Mouse (Mus musculus) bone marrow macrophage, adult 2 months (primary cell): Measurements from ENCODE around the gene B3galt4. TPM values are rescaled to one million over a fixed set of nuclear protein-coding genes. Genes with fewer than 3 reads are reported as not detected.

ENCODE experiments used
- H3K27ac ChIP-seq: 2 replicates; pipeline ENCODE4 v1.5.1; 2012; ENCODE audit warnings: low read depth, low read length; ENCODE audit not compliant: insufficient read depth
- H3K4me1 ChIP-seq: 2 replicates; pipeline ENCODE4 v1.6.1; 2012; ENCODE audit warnings: low read length; ENCODE audit not compliant: control insufficient read depth, insufficient read depth
- H3K4me3 ChIP-seq: 2 replicates; pipeline ENCODE4 v1.5.1; 2012; ENCODE audit warnings: mild to moderate bottlenecking, low read length, moderate library complexity; ENCODE audit not compliant: insufficient read depth
- CTCF ChIP-seq: IDR thresholded peaks from 2 replicates; pipeline ENCODE4 v1.5.1; 2012; ENCODE audit warnings: low read depth, mild to moderate bottlenecking, low read length, moderate library complexity
- POLR2A ChIP-seq: IDR thresholded peaks from 2 replicates; pipeline ENCODE4 v1.6.1; 2012; ENCODE audit warnings: mild to moderate bottlenecking, low read depth, low read length, borderline replicate concordance
- polyA plus RNA-seq: library from polyadenylated mRNA; stranded (reverse); fragments of >200 nt; gene quantifications from 2 replicates; pipeline ENCODE4 v1.2.4, GENCODE M21; 2012; ENCODE audit not compliant: missing spikeins, insufficient read depth, insufficient read length

The B3galt4 gene
- polyA plus RNA-seq, 1 experiment, result 8.7 TPM

DNA sequence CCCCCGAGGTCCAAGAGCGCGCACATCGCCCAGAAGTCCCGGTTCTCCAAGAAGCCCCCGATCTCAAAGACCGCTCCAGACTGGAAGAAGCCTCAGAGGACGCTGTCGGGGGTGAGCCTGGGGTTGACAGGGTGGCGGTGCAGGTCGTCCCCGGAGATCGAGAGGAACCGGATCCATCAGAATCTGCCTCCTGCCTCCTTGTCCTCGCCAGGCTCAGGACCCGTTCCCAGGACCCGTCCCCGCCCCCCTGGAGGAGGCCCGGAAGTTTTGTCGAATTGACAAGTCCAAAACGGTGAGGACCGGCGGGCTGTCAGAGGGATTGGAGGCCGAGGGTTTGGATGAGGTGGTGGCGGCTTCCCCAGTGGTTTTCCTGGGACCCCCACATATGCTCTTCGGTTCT lies 10.3 kb downstream of the B3galt4 start:
- TF ChIP-seq POLR2A, result no peak
- TF ChIP-seq CTCF, result no peak
- Histone ChIP-seq H3K4me1 (peaks cover 9% of the 10 kb centered on the region; the same call in 1 of the 2 replicates), H3K4me3 (peak overlapping the region; percentile 89), H3K27ac (no peak overlapping the region)

DNA sequence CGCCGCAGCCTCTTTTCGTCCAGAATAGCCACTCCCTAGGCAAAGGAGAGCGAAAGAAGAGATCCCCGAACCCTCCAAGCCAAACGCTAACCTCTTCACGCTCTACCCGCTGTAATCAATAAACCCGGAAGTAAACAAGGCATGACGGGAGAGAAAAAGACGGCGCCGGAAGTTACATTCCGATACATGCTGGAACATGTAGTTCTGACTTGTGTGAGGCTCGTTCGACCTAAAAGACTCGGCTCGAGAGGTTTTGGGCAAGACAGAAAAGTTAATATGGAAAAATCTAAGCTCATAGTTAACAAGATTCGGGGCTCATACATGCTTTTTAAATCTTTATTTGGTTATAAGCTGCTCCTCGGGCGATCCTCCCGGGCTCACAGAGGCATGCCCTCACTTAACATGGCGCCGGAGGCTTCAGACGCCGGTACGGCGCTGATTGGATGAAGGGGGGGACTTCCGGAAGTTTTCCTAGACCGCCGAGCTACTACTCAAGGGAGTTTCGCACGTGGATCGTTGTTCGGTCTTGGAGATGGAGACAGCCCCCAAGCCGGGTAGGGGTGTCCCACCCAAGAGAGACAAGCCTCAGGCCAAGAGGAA lies 11.0 kb downstream of the B3galt4 start, which contains the start of the genes Pfdn6 and Wdr46:
Gene Pfdn6 (minus strand): TSS at position 138 of the 600 bp plus-strand sequence.
Gene Wdr46 (plus strand): TSS at position 455 of the 600 bp plus-strand sequence.
- H3K27ac ChIP-seq, result peak within 1 kb of the TSS; percentile 76
- TF ChIP-seq CTCF (no peak), POLR2A (no peak)
- peak within 1 kb of the TSS; percentile 89 for H3K4me3 ChIP-seq
- peaks cover 9% of the 10 kb centered on the region; the same call in 1 of the 2 replicates for H3K4me1 ChIP-seq

DNA sequence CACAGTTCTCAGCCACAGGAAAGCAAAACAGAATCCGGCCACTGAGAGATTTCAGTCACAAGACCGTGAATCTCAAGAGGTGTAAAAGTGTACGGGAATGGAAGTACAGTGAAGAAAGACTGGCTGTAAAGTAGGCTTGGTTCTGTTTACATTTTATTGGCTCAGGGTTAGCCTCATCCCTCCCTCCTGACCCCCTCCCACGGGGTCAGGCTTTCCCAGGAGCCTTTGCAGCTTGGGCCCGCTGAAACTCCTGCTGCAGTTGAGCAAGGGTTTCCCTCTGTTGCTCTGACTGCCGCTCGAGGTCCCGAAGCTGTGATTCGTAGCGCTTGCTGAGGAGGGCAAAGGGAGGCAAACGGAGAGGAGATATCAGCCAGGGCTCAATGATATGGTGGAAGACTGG lies 12.5 kb downstream of the B3galt4 start:
- no peak for TF ChIP-seq POLR2A
- no peak for TF ChIP-seq CTCF
- Histone ChIP-seq H3K4me3 (peak overlapping the region; percentile 89), H3K4me1 (peaks cover 9% of the 10 kb centered on the region; the same call in 1 of the 2 replicates), H3K27ac (no peak overlapping the region)

DNA sequence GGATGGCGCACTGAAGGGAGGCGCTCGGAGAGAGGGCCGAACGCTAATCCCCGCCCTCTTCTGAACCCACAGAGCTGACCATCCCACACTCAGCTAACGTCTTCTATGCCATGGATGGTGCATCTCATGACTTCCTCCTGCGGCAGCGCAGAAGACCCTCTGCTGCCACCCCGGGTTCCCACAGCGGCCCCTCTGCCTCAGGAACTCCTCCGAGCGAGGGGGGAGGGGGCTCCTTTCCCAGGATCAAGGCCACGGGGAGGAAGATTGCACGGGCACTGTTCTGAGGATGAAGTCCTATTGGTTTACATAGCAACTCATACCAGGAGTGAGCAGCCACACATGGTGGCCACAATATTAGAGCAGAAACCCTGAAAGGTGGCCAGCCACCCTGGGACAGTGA lies 14.3 kb downstream of the B3galt4 start:
- no peak overlapping the region for H3K27ac ChIP-seq
- peaks cover 13% of the 10 kb centered on the region for H3K4me1 ChIP-seq
- TF ChIP-seq CTCF, result no peak
- TF ChIP-seq POLR2A, result no peak
- H3K4me3 ChIP-seq, result no peak overlapping the region

GRCm38 (mm10) chr17:33935422-33936055 lies 15.7 kb downstream of the B3galt4 start:
- Histone ChIP-seq H3K27ac (no peak overlapping the region), H3K4me3 (no peak overlapping the region), H3K4me1 (peaks cover 9% of the 10 kb centered on the region)
- no peak for TF ChIP-seq POLR2A
- no peak for TF ChIP-seq CTCF

DNA sequence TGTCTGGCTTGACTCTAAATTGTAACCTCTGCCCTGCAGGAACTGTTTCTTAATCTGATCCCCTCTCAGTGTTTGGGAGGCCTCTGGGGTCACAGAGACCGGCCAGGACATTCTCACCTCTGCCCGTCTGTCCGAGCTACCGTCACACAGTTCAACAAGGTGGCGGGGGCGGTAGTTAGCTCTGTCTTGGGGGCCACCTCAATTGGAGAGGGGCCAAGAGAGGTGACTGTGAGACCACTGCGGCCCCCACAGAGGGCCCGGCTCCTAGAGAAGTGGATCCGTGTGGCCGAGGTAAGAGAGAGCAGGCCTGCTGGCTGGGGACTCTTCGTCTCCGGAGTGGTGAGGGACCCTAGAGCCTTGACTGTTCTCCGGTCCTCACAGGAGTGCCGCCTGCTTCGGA lies 18.3 kb downstream of the B3galt4 start:
- peaks cover 6% of the 10 kb centered on the region for H3K4me1 ChIP-seq
- no peak for TF ChIP-seq CTCF
- no peak overlapping the region for H3K4me3 ChIP-seq
- H3K27ac ChIP-seq, result no peak overlapping the region

DNA sequence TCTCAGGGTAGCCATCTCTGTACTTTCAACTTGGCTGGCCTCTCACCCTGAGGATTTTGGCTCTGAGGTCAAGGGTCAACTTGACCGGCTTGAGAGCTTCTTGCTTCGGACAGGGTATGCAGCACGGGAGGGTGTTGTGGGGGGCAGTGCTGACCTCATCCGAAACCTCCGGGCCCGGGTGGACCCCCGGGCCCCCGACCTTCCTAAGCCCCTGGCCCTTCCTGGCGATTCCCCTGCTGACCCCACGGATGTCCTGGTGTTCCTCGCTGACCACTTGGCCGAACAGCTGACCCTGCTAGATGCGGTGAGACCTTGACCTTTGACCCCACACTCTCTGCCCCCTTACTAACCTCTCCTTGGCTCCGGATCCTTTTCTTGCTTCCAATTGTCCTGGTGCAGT lies 18.8 kb downstream of the B3galt4 start:
- no peak for TF ChIP-seq CTCF
- TF ChIP-seq POLR2A, result no peak
- no peak overlapping the region for H3K27ac ChIP-seq
- H3K4me3 ChIP-seq, result peak overlapping the region; percentile 96
- peaks cover 6% of the 10 kb centered on the region for H3K4me1 ChIP-seq

GRCm38 (mm10) chr17:33931947-33932346 lies 19.3 kb downstream of the B3galt4 start:
- peak overlapping the region; percentile 96 for H3K4me3 ChIP-seq
- TF ChIP-seq CTCF, result no peak
- no peak for TF ChIP-seq POLR2A
- H3K4me1 ChIP-seq, result peaks cover 6% of the 10 kb centered on the region
- peak overlapping the region; percentile 30; the same call in 1 of the 2 replicates for H3K27ac ChIP-seq

- peaks cover 6% of the 10 kb centered on the region for H3K4me1 ChIP-seq
- TF ChIP-seq CTCF (no peak), POLR2A (no peak)
- H3K27ac ChIP-seq, result peak overlapping the region; percentile 100
- peak overlapping the region; percentile 96 for H3K4me3 ChIP-seq
Measured at GRCm38 (mm10) chr17:33931159-33931866, 20.0 kb downstream of the B3galt4 start.
